Comparison of ENCODE assay signal across 10 mouse cellular contexts in genomic region chr19:57745579-57745978, GRCm38 (mm10).
DNase-seq lines count a peak whose midpoint lies in the region; ATAC-seq and TF ChIP-seq lines count a peak whose summit lies in the region.
"Had no signal": no experiment of that assay in that cellular context is flagged by ENCODE, and none has a peak within 500 bp of the region (broad histone marks: within the 10 kb centered on the region; RNA-seq: fewer than 3 reads in every experiment).

No protein-coding gene starts in this region.

- WGBS in forebrain, embryonic 14.5 days: 65% methylated on average over 9 of the region's 9 CpGs
- 59% methylated on average over 9 of the region's 9 CpGs for WGBS in forebrain, embryonic 15.5 days
- 58% methylated on average over 9 of the region's 9 CpGs for WGBS in neural tube, embryonic 15.5 days
- WGBS in lung, adult 2 months: 46% methylated on average over 9 of the region's 9 CpGs

- H3K27me3 ChIP-seq in forebrain, embryonic 14.5 days (replicated peaks; ENCODE audit: control insufficient read depth, insufficient read depth, low read length): no peaks in the 10 kb centered on the region
- H3K27me3 ChIP-seq in forebrain, embryonic 15.5 days: no peaks in the 10 kb centered on the region
- no peaks in the 10 kb centered on the region for H3K27me3 ChIP-seq in neural tube, embryonic 15.5 days (replicated peaks)
- H3K27me3 ChIP-seq: heart, embryonic 13.5 days had no signal

- H3K27ac ChIP-seq in forebrain, embryonic 14.5 days (ENCODE audit: low read depth, low read length): no peak overlapping the region
- no peak overlapping the region for H3K27ac ChIP-seq in forebrain, embryonic 15.5 days (replicated peaks)
- no peak overlapping the region for H3K27ac ChIP-seq in neural tube, embryonic 15.5 days (replicated peaks)
- H3K27ac ChIP-seq: heart, embryonic 13.5 days had no signal

- no peak for ATAC-seq in forebrain, embryonic 14.5 days
- no peak for ATAC-seq in forebrain, embryonic 15.5 days (replicated peaks)
- no peak for ATAC-seq in neural tube, embryonic 15.5 days (ENCODE audit: low FRiP score)

- no peak for TF ChIP-seq POLR2A in lung, adult 2 months (IDR thresholded peaks at IDR 0.05; ENCODE audit: borderline replicate concordance, extremely low read depth, low read depth, low read length)

- DNase-seq in forebrain, embryonic 14.5 days (ENCODE audit: low spot score): peak; percentile 71
- DNase-seq in neural tube, embryonic 10.5 days (ENCODE audit: extremely low spot score, low spot score): peak; percentile 28
- peak; percentile 29 to 51 for DNase-seq in frontal cortex, postnatal 36 days (ENCODE audit: low spot score in 2 of 2)
- DNase-seq in lung, adult 2 months: no peak
- DNase-seq in spleen, postnatal 4 days (ENCODE audit: low spot score in 2 of 2): no peak
- DNase-seq in gastrocnemius, postnatal 36 days: no peak

- H3K9ac ChIP-seq in forebrain, embryonic 14.5 days (ENCODE audit: low read length): no peak overlapping the region
- H3K9ac ChIP-seq in forebrain, embryonic 15.5 days (replicated peaks): no peak overlapping the region
- no peak overlapping the region for H3K9ac ChIP-seq in neural tube, embryonic 15.5 days (replicated peaks)
- H3K9ac ChIP-seq: heart, embryonic 13.5 days had no signal

- no peak overlapping the region for H3K4me3 ChIP-seq in forebrain, embryonic 14.5 days (ENCODE audit: low read depth, low read length)
- H3K4me3 ChIP-seq in forebrain, embryonic 15.5 days: no peak overlapping the region
- H3K4me3 ChIP-seq in neural tube, embryonic 15.5 days (replicated peaks): no peak overlapping the region
- no peak overlapping the region for H3K4me3 ChIP-seq in lung, adult 2 months (replicated peaks; ENCODE audit: extremely low read depth, low read depth, low read length)
- H3K4me3 ChIP-seq: heart, embryonic 13.5 days had no signal

- H3K4me2 ChIP-seq in forebrain, embryonic 14.5 days (ENCODE audit: low read length): no peak overlapping the region
- H3K4me2 ChIP-seq in forebrain, embryonic 15.5 days (replicated peaks): no peak overlapping the region
- H3K4me2 ChIP-seq in neural tube, embryonic 15.5 days: no peak overlapping the region
- H3K4me2 ChIP-seq: heart, embryonic 13.5 days had no signal

- TF ChIP-seq CTCF in lung, adult 2 months (IDR thresholded peaks at IDR 0.05; ENCODE audit: insufficient read depth, low read length): peak; percentile 11; the same call in 1 of the 2 replicates

- H3K9me3 ChIP-seq in forebrain, embryonic 14.5 days (replicated peaks; ENCODE audit: control insufficient read depth, low read length): no peaks in the 10 kb centered on the region
- no peaks in the 10 kb centered on the region for H3K9me3 ChIP-seq in forebrain, embryonic 15.5 days
- H3K9me3 ChIP-seq in neural tube, embryonic 15.5 days (replicated peaks): no peaks in the 10 kb centered on the region
- H3K9me3 ChIP-seq: G1E; heart, embryonic 13.5 days had no signal

- intact Hi-C loops in gastrocnemius, postnatal 36 days (cut with DNase I): loop anchor here (10.0 kb wide), 2 partner anchors 719 to 809 kb away; no protein-coding TSS in a partner anchor

- no peaks in the 10 kb centered on the region for H3K4me1 ChIP-seq in forebrain, embryonic 14.5 days (ENCODE audit: control insufficient read depth, insufficient read depth, low read length)
- no peaks in the 10 kb centered on the region for H3K4me1 ChIP-seq in forebrain, embryonic 15.5 days
- no peaks in the 10 kb centered on the region for H3K4me1 ChIP-seq in neural tube, embryonic 15.5 days
- no peaks in the 10 kb centered on the region for H3K4me1 ChIP-seq in lung, adult 2 months (ENCODE audit: control insufficient read depth, insufficient read depth, low read length)
- H3K4me1 ChIP-seq: heart, embryonic 13.5 days had no signal

- 0 out of 2 replicates have a peak, but pooled peaks cover 4% of the 10 kb centered on the region for H3K36me3 ChIP-seq in forebrain, embryonic 14.5 days (ENCODE audit: control insufficient read depth, insufficient read depth, low read length)
- no peaks in the 10 kb centered on the region for H3K36me3 ChIP-seq in forebrain, embryonic 15.5 days
- H3K36me3 ChIP-seq in neural tube, embryonic 15.5 days: no peaks in the 10 kb centered on the region
- H3K36me3 ChIP-seq: G1E had no signal

Comparison
In these comparisons a context has a peak if more than half of its experiments do, and no peak if none do; other contexts are left out.
1. DNase-seq: peak in forebrain, embryonic 14.5 days (single experiment), neural tube, embryonic 10.5 days (single experiment) and frontal cortex, postnatal 36 days (2 of 2); none in lung, adult 2 months (single experiment), spleen, postnatal 4 days (0 of 2) and gastrocnemius, postnatal 36 days (0 of 2).